Mouse (Mus musculus) urinary bladder, postnatal 36 days (tissue): ENCODE data around the gene Thap11.

ENCODE experiments used
- DNase-seq, 2 experiments: peaks; one replicate each; pipeline ENCODE4 v3.0.0; 2022; ENCODE audit warnings: low spot score in 2 of 2, mixed read lengths in 1 of 2

The Thap11 gene

GRCm38 (mm10) chr8:105852146-105852729 lies 2.7 kb upstream of the Thap11 start:
- no peak for DNase-seq

GRCm38 (mm10) chr8:105853178-105853577 lies 1.8 kb upstream of the Thap11 start, which contains the start of gene Cenpt:
TSS of gene Cenpt (minus strand) at chr8:105853278.
- DNase-seq = no peak

- no peak for DNase-seq
Measured at GRCm38 (mm10) chr8:105854303-105854702, 629 bp upstream of the Thap11 start.

GRCm38 (mm10) chr8:105855248-105856167 lies 576 bp downstream of the Thap11 start:
- DNase-seq = peak; percentile 32 to 43

- DNase-seq = no peak
Measured at GRCm38 (mm10) chr8:105856168-105856835, 1.4 kb downstream of the Thap11 start.

- DNase-seq = no peak
Measured at GRCm38 (mm10) chr8:105858495-105858894, 3.6 kb downstream of the Thap11 start.

- no peak for DNase-seq
Measured at GRCm38 (mm10) chr8:105859314-105859713, 4.4 kb downstream of the Thap11 start.

GRCm38 (mm10) chr8:105860143-105860981 lies 5.4 kb downstream of the Thap11 start, which contains the start of gene Nutf2:
TSS of gene Nutf2 (plus strand) at chr8:105860580.
- DNase-seq = peak; percentile 89 to 96

- DNase-seq = no peak
Measured at GRCm38 (mm10) chr8:105861951-105862350, 7.0 kb downstream of the Thap11 start.

- DNase-seq = no peak
Measured at GRCm38 (mm10) chr8:105866364-105867029, 11.6 kb downstream of the Thap11 start.

- DNase-seq = no peak
Measured at GRCm38 (mm10) chr8:105874301-105874700, 19.4 kb downstream of the Thap11 start.

GRCm38 (mm10) chr8:105880754-105881520 lies 26.0 kb downstream of the Thap11 start, which contains the start of gene Edc4:
TSS of gene Edc4 (plus strand) at chr8:105880881.
- DNase-seq = peak; percentile 84

- no peak for DNase-seq
Measured at GRCm38 (mm10) chr8:105889756-105890465, 35.0 kb downstream of the Thap11 start.

GRCm38 (mm10) chr8:105890870-105891269 lies 35.9 kb downstream of the Thap11 start:
- no peak for DNase-seq

GRCm38 (mm10) chr8:105892432-105892831 lies 37.5 kb downstream of the Thap11 start:
- DNase-seq = no peak

GRCm38 (mm10) chr8:105893339-105893738 lies 38.4 kb downstream of the Thap11 start, which contains the start of gene Nrn1l:
TSS of gene Nrn1l (plus strand) at chr8:105893567.
- peak; percentile 25 to 66 for DNase-seq

GRCm38 (mm10) chr8:105897801-105898480 lies 43.0 kb downstream of the Thap11 start:
- no peak for DNase-seq

GRCm38 (mm10) chr8:105900180-105900940 lies 45.4 kb downstream of the Thap11 start, which contains the start of gene Pskh1:
TSS of gene Pskh1 (plus strand) at chr8:105900441.
- peak; percentile 89 to 90 for DNase-seq
